Mouse (Mus musculus) liver, adult (tissue): ENCODE measurements around the gene Stard3.

Experiments
- GATA4 ChIP-seq: IDR thresholded peaks from 2 replicates; pipeline ENCODE4 v1.6.1; 2014; ENCODE audit warnings: mild to moderate bottlenecking, low read length; ENCODE audit not compliant: insufficient replicate concordance

The Stard3 gene

GRCm38 (mm10) chr11:98353651-98354211 is 4.4 kb upstream of the Stard3 start:
- no peak for TF ChIP-seq GATA4

GRCm38 (mm10) chr11:98354445-98354844 is 3.7 kb upstream of the Stard3 start:
- TF ChIP-seq GATA4 = no peak

- no peak for TF ChIP-seq GATA4
Observed at GRCm38 (mm10) chr11:98355732-98356299, 2.4 kb upstream of the Stard3 start.

GRCm38 (mm10) chr11:98356625-98357394 is 1.4 kb upstream of the Stard3 start:
- no peak for TF ChIP-seq GATA4

GRCm38 (mm10) chr11:98357396-98358160 is 590 bp upstream of the Stard3 start:
- no peak for TF ChIP-seq GATA4

GRCm38 (mm10) chr11:98360866-98361521 is 2.8 kb downstream of the Stard3 start:
- TF ChIP-seq GATA4 = no peak

- no peak for TF ChIP-seq GATA4
Observed at GRCm38 (mm10) chr11:98363817-98364216, 5.6 kb downstream of the Stard3 start.

- TF ChIP-seq GATA4 = no peak
Observed at GRCm38 (mm10) chr11:98364410-98364809, 6.2 kb downstream of the Stard3 start.

- no peak for TF ChIP-seq GATA4
Observed at GRCm38 (mm10) chr11:98366290-98366689, 8.1 kb downstream of the Stard3 start.

- no peak for TF ChIP-seq GATA4
Observed at GRCm38 (mm10) chr11:98367171-98367862, 9.1 kb downstream of the Stard3 start.

GRCm38 (mm10) chr11:98367863-98368186 is 9.7 kb downstream of the Stard3 start:
- no peak for TF ChIP-seq GATA4

GRCm38 (mm10) chr11:98369337-98369736 is 11.2 kb downstream of the Stard3 start:
- TF ChIP-seq GATA4 = no peak

- no peak for TF ChIP-seq GATA4
Observed at GRCm38 (mm10) chr11:98370588-98370987, 12.4 kb downstream of the Stard3 start.

GRCm38 (mm10) chr11:98371556-98372240 is 13.5 kb downstream of the Stard3 start:
- no peak for TF ChIP-seq GATA4
